ENCODE assay signal across 8 mouse cellular contexts in genomic region chr11:117320482-117320881, GRCm38 (mm10).
A peak's percentile ranks its signal among the peaks of the same experiment; 100 is the strongest.
DNase-seq lines count a peak whose midpoint lies in the region; ATAC-seq and TF ChIP-seq lines count a peak whose summit lies in the region.

No protein-coding gene starts in this region.

- in situ Hi-C loops in ES-E14 (cut with MboI; ENCODE audit: low sequenced_read_pairs in 2 of 2, unreplicated experiment in 2 of 2): no loop called here

- no peak overlapping the region for H3K9ac ChIP-seq in heart, embryonic 14.5 days (ENCODE audit: low read length)
- H3K9ac ChIP-seq in ES-E14 (ENCODE audit: insufficient read depth, low read depth, low read length, poor library complexity, severe bottlenecking): 0 out of 2 replicates have a peak overlapping the region, but pooled peaks have one; percentile 9
- H3K9ac ChIP-seq in intestine, embryonic 14.5 days (ENCODE audit: low read length): no peak overlapping the region
- no peak overlapping the region for H3K9ac ChIP-seq in midbrain, embryonic 12.5 days (replicated peaks)

- H3K36me3 ChIP-seq in heart, embryonic 14.5 days (ENCODE audit: control insufficient read depth, insufficient read depth, low read length): no peaks in the 10 kb centered on the region
- no peaks in the 10 kb centered on the region for H3K36me3 ChIP-seq in ES-E14 (ENCODE audit: control insufficient read depth, insufficient read depth, low read length, poor library complexity, severe bottlenecking)
- H3K36me3 ChIP-seq in intestine, embryonic 14.5 days (ENCODE audit: control insufficient read depth, insufficient read depth, low read length): no peaks in the 10 kb centered on the region
- H3K36me3 ChIP-seq in midbrain, embryonic 12.5 days: no peaks in the 10 kb centered on the region

- WGBS in heart, embryonic 14.5 days: 68% methylated on average over 3 of the region's 3 CpGs
- 75% methylated on average over 3 of the region's 3 CpGs for WGBS in intestine, embryonic 14.5 days
- 87% methylated on average over 3 of the region's 3 CpGs for WGBS in midbrain, embryonic 12.5 days

- H3K9me3 ChIP-seq in heart, embryonic 14.5 days (ENCODE audit: control insufficient read depth, low read length): no peaks in the 10 kb centered on the region
- no peaks in the 10 kb centered on the region for H3K9me3 ChIP-seq in ES-E14 (ENCODE audit: control insufficient read depth, insufficient read depth, low read depth, low read length)
- H3K9me3 ChIP-seq in intestine, embryonic 14.5 days (ENCODE audit: control insufficient read depth, low read length): no peaks in the 10 kb centered on the region
- H3K9me3 ChIP-seq in midbrain, embryonic 12.5 days: no peaks in the 10 kb centered on the region

- intact Hi-C loops in heart, postnatal 36 days (cut with DNase I): no loop called here

- ATAC-seq in heart, embryonic 14.5 days (ENCODE audit: insufficient number of reproducible peaks, insufficient read depth, low FRiP score, low read depth): no peak
- no peak for ATAC-seq in intestine, embryonic 14.5 days (replicated peaks; ENCODE audit: low FRiP score, low TSS enrichment, low read depth)
- ATAC-seq in midbrain, embryonic 12.5 days (ENCODE audit: low FRiP score, low read depth): no peak
- ATAC-seq in activated CD4-positive, CD25-positive, alpha-beta regulatory T cell, adult 4 months: no peak

- H3K4me2 ChIP-seq in heart, embryonic 14.5 days (ENCODE audit: low read length): peak overlapping the region; percentile 21; the same call in 1 of the 2 replicates
- H3K4me2 ChIP-seq in intestine, embryonic 14.5 days (ENCODE audit: low read length): no peak overlapping the region
- no peak overlapping the region for H3K4me2 ChIP-seq in midbrain, embryonic 12.5 days (replicated peaks)

- peaks cover 56 to 76% of the 10 kb centered on the region in 2 experiments for H3K4me1 ChIP-seq in heart, embryonic 14.5 days (ENCODE audit: control insufficient read depth in 2 of 2, insufficient read depth in 2 of 2, low read length in 2 of 2)
- peaks cover 29 to 62% of the 10 kb centered on the region in 2 experiments for H3K4me1 ChIP-seq in ES-E14 (ENCODE audit: control insufficient read depth in 2 of 2, insufficient read depth in 2 of 2, low read length in 2 of 2, poor library complexity in 1 of 2)
- peaks cover 72% of the 10 kb centered on the region for H3K4me1 ChIP-seq in intestine, embryonic 14.5 days (replicated peaks; ENCODE audit: control insufficient read depth, insufficient read depth, low read length)
- peaks cover 54% of the 10 kb centered on the region for H3K4me1 ChIP-seq in midbrain, embryonic 12.5 days

- no peak overlapping the region for H3K4me3 ChIP-seq in heart, embryonic 14.5 days (ENCODE audit: control insufficient read depth in 1 of 2, insufficient read depth in 1 of 2, low read depth in 1 of 2, low read length in 2 of 2)
- H3K4me3 ChIP-seq in ES-E14 (ENCODE audit: insufficient read depth in 1 of 2, low read depth in 1 of 2, low read length in 2 of 2, poor library complexity in 1 of 2, severe bottlenecking in 1 of 2): peak overlapping the region; percentile 22 to 30; a peak in 3 of 4 replicates
- H3K4me3 ChIP-seq in intestine, embryonic 14.5 days (ENCODE audit: low read depth, low read length): no peak overlapping the region
- no peak overlapping the region for H3K4me3 ChIP-seq in midbrain, embryonic 12.5 days

- peak overlapping the region; percentile 50 to 91 for H3K27ac ChIP-seq in heart, embryonic 14.5 days (replicated peaks in 1 of 2; ENCODE audit: control insufficient read depth in 1 of 2, insufficient read depth in 1 of 2, low read depth in 2 of 2, low read length in 2 of 2)
- peak overlapping the region; percentile 89 for H3K27ac ChIP-seq in ES-E14 (ENCODE audit: insufficient read depth, low read depth, low read length, poor library complexity, severe bottlenecking)
- peak overlapping the region; percentile 84 for H3K27ac ChIP-seq in intestine, embryonic 14.5 days (ENCODE audit: low read depth)
- peak overlapping the region; percentile 81; the same call in 1 of the 2 replicates for H3K27ac ChIP-seq in midbrain, embryonic 12.5 days (replicated peaks)

- H3K27me3 ChIP-seq in heart, embryonic 14.5 days (ENCODE audit: control insufficient read depth, insufficient read depth, low read length): no peaks in the 10 kb centered on the region
- no peaks in the 10 kb centered on the region for H3K27me3 ChIP-seq in intestine, embryonic 14.5 days (replicated peaks; ENCODE audit: control insufficient read depth, insufficient read depth, low read length)
- no peaks in the 10 kb centered on the region for H3K27me3 ChIP-seq in midbrain, embryonic 12.5 days

- DNase-seq in heart, postnatal 36 days: no peak
- no peak for DNase-seq in ES-E14 (ENCODE audit: low read depth, low spot score)
- DNase-seq in intestine, embryonic 14.5 days (ENCODE audit: low spot score): no peak
- no peak for DNase-seq in ovary, postnatal 14 days (ENCODE audit: low spot score)
- no peak for DNase-seq in cerebellum, adult 11-12 months

TF ChIP-seq in ES-E14, 5 proteins besides CTCF, POLR2A, EP300 and RAD21:
- TF ChIP-seq CHD2 (IDR thresholded peaks at IDR 0.05; ENCODE audit: low read depth, low read length): no peak
- no peak for TF ChIP-seq HCFC1 (IDR thresholded peaks at IDR 0.05; ENCODE audit: borderline replicate concordance, insufficient read depth, low read length)
- TF ChIP-seq MAFK (IDR thresholded peaks at IDR 0.05; ENCODE audit: insufficient read depth, low read depth, low read length): no peak
- no peak for TF ChIP-seq ZNF384 (IDR thresholded peaks at IDR 0.05; ENCODE audit: low read depth, low read length)
- TF ChIP-seq ZC3H11A (IDR thresholded peaks at IDR 0.05; ENCODE audit: borderline replicate concordance, low read depth, low read length): no peak

Comparison
In these comparisons a context has a peak if more than half of its experiments do, and no peak if none do; other contexts are left out.
1. H3K4me3 ChIP-seq: peak in ES-E14 (2 of 2); none in heart, embryonic 14.5 days (0 of 2), intestine, embryonic 14.5 days (single experiment) and midbrain, embryonic 12.5 days (single experiment).
2. Peak in every context shown above with its lines, with median percentiles within 50 percentile points of each other: H3K27ac ChIP-seq.